Mouse (Mus musculus) C2C12 (cell line): ENCODE measurements at regions not wholly inside any gene's neighbourhood (a gene's known extent, or its start where the extent isn't known, plus 50 kb on each side); places are given as distances from the start of the nearest gene placed in this dataset.

Experiments used
- H3K27me3 ChIP-seq: one replicate; pipeline ENCODE4 v1.6.1; 2011; ENCODE audit not compliant: control insufficient read depth, insufficient read depth, insufficient read length
- H3K36me3 ChIP-seq: one replicate; pipeline ENCODE4 v1.6.1; 2011; ENCODE audit not compliant: control insufficient read depth, insufficient read depth
- H3K4me3 ChIP-seq: one replicate; pipeline ENCODE4 v1.5.1; 2011; ENCODE audit warnings: mild to moderate bottlenecking, control low read depth; ENCODE audit not compliant: poor library complexity, insufficient read depth, severe bottlenecking
- H3K79me2 ChIP-seq: one replicate; pipeline ENCODE4 v1.6.1; 2011; ENCODE audit not compliant: control insufficient read depth, insufficient read depth
- H3K79me3 ChIP-seq: one replicate; pipeline ENCODE4 v1.6.1; 2011; ENCODE audit warnings: low read depth, control low read depth
- H3ac ChIP-seq: one replicate; pipeline ENCODE3; 2011; ENCODE audit warnings: low read depth; ENCODE audit not compliant: control insufficient read depth, insufficient read length
- CEBPB ChIP-seq: IDR thresholded peaks from one replicate; pipeline ENCODE4 v1.6.1; 2011; ENCODE audit warnings: low read depth, mild to moderate bottlenecking, control low read depth, moderate library complexity
- CTCF ChIP-seq: IDR thresholded peaks from one replicate; pipeline ENCODE4 v1.5.1; 2011; ENCODE audit not compliant: control insufficient read depth, insufficient read depth, insufficient read length
- FOSL1 ChIP-seq: IDR thresholded peaks from one replicate; pipeline ENCODE4 v1.8.0; 2011; ENCODE audit warnings: mild to moderate bottlenecking, low read length; ENCODE audit not compliant: poor library complexity, insufficient read depth, severe bottlenecking
- MAX ChIP-seq: IDR thresholded peaks from one replicate; pipeline ENCODE4 v1.6.1; 2011; ENCODE audit warnings: mild to moderate bottlenecking, control low read depth
- MYOD1 ChIP-seq: IDR thresholded peaks from one replicate; pipeline ENCODE4 v1.6.1; 2011; ENCODE audit warnings: low read depth; ENCODE audit not compliant: control insufficient read depth, insufficient read length
- MYOG ChIP-seq: IDR thresholded peaks from one replicate; pipeline ENCODE4 v1.6.1; 2011; ENCODE audit not compliant: control insufficient read depth, insufficient read length; ENCODE audit errors: extremely low read depth
- USF1 ChIP-seq: IDR thresholded peaks from one replicate; pipeline ENCODE4 v1.6.1; 2011; ENCODE audit warnings: low read depth, mild to moderate bottlenecking, control low read depth, moderate library complexity

GRCm38 (mm10) chr17:9917031-9917430 is 247.5 kb upstream of the Pabpc6 start:
- Histone ChIP-seq H3K36me3 (no peaks in the 10 kb centered on the region), H3K4me3 (no peak overlapping the region), H3K79me3 (no peaks in the 10 kb centered on the region), H3K79me2 (no peaks in the 10 kb centered on the region), H3ac (no peak overlapping the region), H3K27me3 (no peaks in the 10 kb centered on the region)
- no peak for TF ChIP-seq CEBPB
- TF ChIP-seq MAX: no peak
- TF ChIP-seq CTCF: no peak
- TF ChIP-seq MYOD1: no peak
- no peak for TF ChIP-seq FOSL1
- TF ChIP-seq MYOG: no peak
- TF ChIP-seq USF1: no peak

- Histone ChIP-seq H3K79me3 (no peaks in the 10 kb centered on the region), H3ac (no peak overlapping the region), H3K4me3 (no peak overlapping the region), H3K27me3 (no peaks in the 10 kb centered on the region), H3K36me3 (no peaks in the 10 kb centered on the region), H3K79me2 (no peaks in the 10 kb centered on the region)
- TF ChIP-seq USF1: no peak
- no peak for TF ChIP-seq MYOD1
- no peak for TF ChIP-seq CEBPB
- no peak for TF ChIP-seq MAX
- no peak for TF ChIP-seq CTCF
- TF ChIP-seq MYOG: no peak
- no peak for TF ChIP-seq FOSL1
These were observed 241.3 kb upstream of the Pabpc6 start for GRCm38 (mm10) chr17:9910856-9911255.

GRCm38 (mm10) chr17:9907077-9907476 is 237.6 kb upstream of the Pabpc6 start:
- Histone ChIP-seq H3K79me3 (no peaks in the 10 kb centered on the region), H3K4me3 (no peak overlapping the region), H3K36me3 (no peaks in the 10 kb centered on the region), H3K27me3 (no peaks in the 10 kb centered on the region), H3ac (no peak overlapping the region), H3K79me2 (no peaks in the 10 kb centered on the region)
- no peak for TF ChIP-seq MYOG
- no peak for TF ChIP-seq FOSL1
- TF ChIP-seq CTCF: no peak
- no peak for TF ChIP-seq CEBPB
- no peak for TF ChIP-seq MYOD1
- TF ChIP-seq MAX: no peak
- TF ChIP-seq USF1: no peak

- no peak overlapping the region for H3K4me3 ChIP-seq
- no peak overlapping the region for H3ac ChIP-seq
- TF ChIP-seq MAX (no peak), FOSL1 (no peak), USF1 (no peak), MYOG (no peak), MYOD1 (no peak), CTCF (no peak), CEBPB (no peak)
- H3K79me2 ChIP-seq: no peaks in the 10 kb centered on the region
- H3K79me3 ChIP-seq: no peaks in the 10 kb centered on the region
- H3K27me3 ChIP-seq: no peaks in the 10 kb centered on the region
- H3K36me3 ChIP-seq: no peaks in the 10 kb centered on the region
These were observed 236.3 kb upstream of the Pabpc6 start for GRCm38 (mm10) chr17:9905501-9906462.

- no peak overlapping the region for H3ac ChIP-seq
- H3K79me2 ChIP-seq: no peaks in the 10 kb centered on the region
- H3K27me3 ChIP-seq: no peaks in the 10 kb centered on the region
- H3K36me3 ChIP-seq: no peaks in the 10 kb centered on the region
- H3K79me3 ChIP-seq: no peaks in the 10 kb centered on the region
- TF ChIP-seq CTCF (no peak), MYOD1 (no peak), MAX (no peak), CEBPB (no peak)
- H3K4me3 ChIP-seq: no peak overlapping the region
These were observed 235.0 kb upstream of the Pabpc6 start for GRCm38 (mm10) chr17:9904525-9904991.

DNA sequence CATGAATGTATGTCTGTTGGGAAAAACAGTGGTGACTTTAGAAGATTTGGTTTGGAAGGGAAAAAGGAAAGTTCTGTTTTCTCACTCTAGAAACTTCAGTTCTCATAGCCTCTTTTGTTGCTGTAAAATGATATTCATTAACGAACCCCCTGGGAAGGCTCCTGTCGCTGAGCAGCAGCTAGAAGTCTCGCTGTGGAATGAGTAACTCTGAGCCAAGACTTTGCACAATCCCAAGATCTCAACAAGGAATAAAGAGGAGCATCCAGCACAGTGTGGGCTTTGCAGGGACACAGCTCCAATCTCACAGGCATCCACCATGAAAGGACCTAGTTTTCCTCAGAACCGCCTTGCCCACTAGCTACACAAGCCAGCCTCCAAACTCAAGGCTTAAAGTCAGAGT is 233.8 kb upstream of the Pabpc6 start:
- Histone ChIP-seq H3K36me3 (no peaks in the 10 kb centered on the region), H3ac (no peak overlapping the region), H3K27me3 (no peaks in the 10 kb centered on the region), H3K4me3 (no peak overlapping the region), H3K79me3 (no peaks in the 10 kb centered on the region), H3K79me2 (no peaks in the 10 kb centered on the region)
- TF ChIP-seq MYOD1 (no peak), USF1 (no peak)
